Mouse (Mus musculus) olfactory bulb, adult 2 months (tissue): ENCODE data around the gene Prpf6.

Experiments
- CTCF ChIP-seq: fragments of 200-500 bp; IDR thresholded peaks from 2 replicates; pipeline ENCODE4 v1.5.1; 2012; ENCODE audit warnings: low read depth, mild to moderate bottlenecking, low read length, moderate library complexity; ENCODE audit not compliant: insufficient read depth
- POLR2A ChIP-seq: fragments of 200-500 bp; IDR thresholded peaks from 2 replicates; pipeline ENCODE4 v1.6.1; 2012; ENCODE audit warnings: mild to moderate bottlenecking, low read depth, low read length, moderate library complexity; ENCODE audit not compliant: insufficient read depth

GRCm38 (mm10) chr2:181663298-181663630, 71.6 kb downstream of the Prpf6 start:
- TF ChIP-seq CTCF (no peak), POLR2A (no peak)
